ENCODE assay signal across 8 mouse cellular contexts in the genomic region with DNA sequence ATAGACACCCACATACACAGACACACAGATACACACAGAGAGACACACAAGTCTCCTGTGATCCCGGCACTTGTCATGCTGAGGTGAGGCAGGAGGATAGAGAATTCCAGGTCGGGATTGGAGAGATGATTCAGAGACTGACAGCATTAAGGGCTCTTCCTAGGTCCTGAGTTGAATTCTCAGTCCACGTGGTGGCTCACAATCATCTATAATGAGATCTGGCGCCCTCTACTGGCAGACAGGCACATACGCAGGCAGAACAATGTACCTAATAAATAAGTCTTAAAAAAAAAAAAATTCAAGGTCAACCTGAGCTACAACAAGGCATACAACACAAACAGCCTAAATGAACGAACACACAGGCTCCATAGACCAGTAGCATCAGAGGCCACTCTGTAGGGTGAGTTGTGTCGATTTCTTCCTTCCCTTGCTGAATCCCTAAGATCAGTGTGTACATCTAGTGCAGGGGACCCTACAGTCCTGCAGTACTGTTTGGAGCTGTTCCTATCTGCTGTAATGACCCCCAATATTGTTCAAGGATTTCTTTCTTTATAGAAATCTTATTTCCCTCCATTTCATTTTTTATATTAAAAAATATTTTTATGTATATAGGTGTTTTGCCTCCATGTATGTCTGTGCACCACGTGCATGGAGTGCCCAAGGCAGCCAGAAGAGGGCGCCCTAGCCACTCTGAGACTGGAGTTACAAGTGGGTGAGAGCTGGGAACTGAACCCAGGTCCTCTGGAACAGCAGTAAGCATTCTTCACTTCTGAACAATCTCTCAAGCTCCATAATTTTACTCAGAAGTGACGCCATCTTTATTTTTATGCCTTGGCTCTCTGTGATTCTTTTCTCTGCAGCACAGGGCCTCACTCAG. TPM values are rescaled to one million over a fixed set of nuclear protein-coding genes. Genes with fewer than 3 reads are reported as not detected.
DNase-seq lines count a peak whose midpoint lies in the region; ATAC-seq and TF ChIP-seq lines count a peak whose summit lies in the region.

No protein-coding gene starts in this region.

- WGBS in embryonic facial prominence, embryonic 14.5 days = 32% methylated on average over 10 of the region's 10 CpGs

- no peaks in the 10 kb centered on the region for H3K36me3 ChIP-seq in C2C12 (ENCODE audit: control insufficient read depth, insufficient read depth)
- no peaks in the 10 kb centered on the region for H3K36me3 ChIP-seq in embryonic facial prominence, embryonic 14.5 days (ENCODE audit: control insufficient read depth, insufficient read depth, low read length)

- H3K27me3 ChIP-seq in C2C12 (ENCODE audit: control insufficient read depth, insufficient read depth, insufficient read length) = peaks cover 7% of the 10 kb centered on the region
- H3K27me3 ChIP-seq in embryonic facial prominence, embryonic 14.5 days (replicated peaks; ENCODE audit: control insufficient read depth, insufficient read depth, low read length) = no peaks in the 10 kb centered on the region

- no peak overlapping the region for H3K4me2 ChIP-seq in embryonic facial prominence, embryonic 14.5 days (ENCODE audit: low read depth, low read length)

- H3K79me2 ChIP-seq in C2C12 (ENCODE audit: control insufficient read depth, insufficient read depth) = no peaks in the 10 kb centered on the region

- H3K9me3 ChIP-seq in embryonic facial prominence, embryonic 14.5 days (ENCODE audit: control insufficient read depth, low read length) = no peaks in the 10 kb centered on the region; the same call in 1 of the 2 replicates

- no peak overlapping the region for H3K27ac ChIP-seq in embryonic facial prominence, embryonic 14.5 days (replicated peaks; ENCODE audit: low read depth, low read length)

- no peaks in the 10 kb centered on the region for H3K4me1 ChIP-seq in embryonic facial prominence, embryonic 14.5 days (ENCODE audit: control insufficient read depth, insufficient read depth, low read length)

- H3K4me3 ChIP-seq in C2C12 (ENCODE audit: insufficient read depth, poor library complexity, severe bottlenecking) = no peak overlapping the region
- no peak overlapping the region for H3K4me3 ChIP-seq in embryonic facial prominence, embryonic 14.5 days (ENCODE audit: low read depth, low read length)

- no peak for ATAC-seq in embryonic facial prominence, embryonic 14.5 days (ENCODE audit: low read depth)
- ATAC-seq in megakaryocyte-erythroid progenitor cell, adult 5-6 weeks (replicated peaks; ENCODE audit: low FRiP score, low TSS enrichment, poor library complexity, severe bottlenecking) = peak; percentile 73

- intact Hi-C loops in heart, postnatal 25 days (cut with DNase I) = no loop called here

- no peak overlapping the region for H3ac ChIP-seq in C2C12 (ENCODE audit: control insufficient read depth, insufficient read length, low read depth)

- peak; percentile 51 for DNase-seq in heart, adult 8-10 months (ENCODE audit: low spot score)
- DNase-seq in heart, postnatal 25 days (ENCODE audit: low spot score) = no peak
- peak; percentile 61 to 69 for DNase-seq in adrenal gland, postnatal 36 days
- peak; percentile 83 for DNase-seq in embryonic facial prominence, embryonic 14.5 days (ENCODE audit: low spot score)
- DNase-seq in kidney, adult 9 months = peak; percentile 69
- peak; percentile 41 to 59 for DNase-seq in spleen, postnatal 36 days (ENCODE audit: low spot score in 2 of 2)

- no peaks in the 10 kb centered on the region for H3K79me3 ChIP-seq in C2C12 (ENCODE audit: low read depth)

- H3K9ac ChIP-seq in embryonic facial prominence, embryonic 14.5 days (ENCODE audit: low read depth, low read length) = no peak overlapping the region

- TF ChIP-seq CTCF in C2C12 (IDR thresholded peaks at IDR 0.05; ENCODE audit: control insufficient read depth, insufficient read depth, insufficient read length) = no peak

TF ChIP-seq in C2C12, 6 proteins besides CTCF, POLR2A, EP300 and RAD21:
- TF ChIP-seq USF1 (IDR thresholded peaks at IDR 0.05; ENCODE audit: low read depth) = peak; percentile 92
- no peak for TF ChIP-seq MAX (IDR thresholded peaks at IDR 0.05)

RNA-seq across cellular contexts. Expression of a gene that starts 8.1 kb away (rescaled TPM):
- total RNA-seq in heart, adult 8-10 months (2022) = 100 to 1,000 TPM; 111 to 163 (median 123) TPM
- total RNA-seq in heart, postnatal 25 days (2021) = 10 to 100 TPM; 59.9 to 88.2 TPM
- polyA plus RNA-seq in C2C12 (2012; fragmentation: generic; extraction: Trizol) = 19.0 TPM
- total RNA-seq in adrenal gland, postnatal 36 days (2021) = 100 to 1,000 TPM; 459 to 574 TPM
- 20.8 and 30.8 TPM in 2 replicates for polyA plus RNA-seq in embryonic facial prominence, embryonic 14.5 days (2014; fragmentation: Nextera tagmentation; extraction: Ambion mirVana)
- 870 and 1,054 TPM in 2 replicates for total RNA-seq in megakaryocyte-erythroid progenitor cell, adult 5-6 weeks (2014; fragmentation: Nextera tagmentation)
- 664 and 816 TPM in 2 replicates for total RNA-seq in megakaryocyte-erythroid progenitor cell, adult 5-6 weeks (2017)

RNA-seq across cellular contexts. Expression of a gene that starts 32.5 kb away (rescaled TPM):
- total RNA-seq in heart, adult 8-10 months (2022) = 10 to 100 TPM; 11.9 to 18.1 (median 14.1) TPM
- total RNA-seq in heart, postnatal 25 days (2021) = 10 to 100 TPM; 12.6 to 13.2 TPM
- 26.8 TPM for polyA plus RNA-seq in C2C12 (2012; fragmentation: generic; extraction: Trizol)
- total RNA-seq in adrenal gland, postnatal 36 days (2021) = 10 to 100 TPM; 43.8 to 48.3 TPM
- 6.0 and 7.2 TPM in 2 replicates for polyA plus RNA-seq in embryonic facial prominence, embryonic 14.5 days (2014; fragmentation: Nextera tagmentation; extraction: Ambion mirVana)
- total RNA-seq in megakaryocyte-erythroid progenitor cell, adult 5-6 weeks (2014; fragmentation: Nextera tagmentation) = 12.8 and 24.7 TPM in 2 replicates
- total RNA-seq in megakaryocyte-erythroid progenitor cell, adult 5-6 weeks (2017) = 13.5 and 15.4 TPM in 2 replicates

RNA-seq across cellular contexts. Expression of a gene that starts 35.8 kb away (rescaled TPM):
- 100 to 1,000 TPM; 134 to 149 (median 137) TPM for total RNA-seq in heart, adult 8-10 months (2022)
- total RNA-seq in heart, postnatal 25 days (2021) = 100 to 1,000 TPM in 1 of 2 experiments, 10 to 100 TPM in 1; 98.1 to 100 TPM
- 17.6 TPM for polyA plus RNA-seq in C2C12 (2012; fragmentation: generic; extraction: Trizol)
- total RNA-seq in adrenal gland, postnatal 36 days (2021) = 100 to 1,000 TPM; 243 to 247 TPM
- 41.3 and 46.1 TPM in 2 replicates for polyA plus RNA-seq in embryonic facial prominence, embryonic 14.5 days (2014; fragmentation: Nextera tagmentation; extraction: Ambion mirVana)
- total RNA-seq in megakaryocyte-erythroid progenitor cell, adult 5-6 weeks (2014; fragmentation: Nextera tagmentation) = 118 and 144 TPM in 2 replicates
- 41.6 and 46.8 TPM in 2 replicates for total RNA-seq in megakaryocyte-erythroid progenitor cell, adult 5-6 weeks (2017)

RNA-seq across cellular contexts. Expression of a gene that starts 36.2 kb away (rescaled TPM):
- total RNA-seq in heart, adult 8-10 months (2022) = 100 to 1,000 TPM; 373 to 430 (median 408) TPM
- 100 to 1,000 TPM; 408 to 435 TPM for total RNA-seq in heart, postnatal 25 days (2021)
- 517 TPM for polyA plus RNA-seq in C2C12 (2012; fragmentation: generic; extraction: Trizol)
- 100 to 1,000 TPM; 791 to 792 TPM for total RNA-seq in adrenal gland, postnatal 36 days (2021)
- polyA plus RNA-seq in embryonic facial prominence, embryonic 14.5 days (2014; fragmentation: Nextera tagmentation; extraction: Ambion mirVana) = 2,078 and 2,095 TPM in 2 replicates
- 6,055 and 6,432 TPM in 2 replicates for total RNA-seq in megakaryocyte-erythroid progenitor cell, adult 5-6 weeks (2014; fragmentation: Nextera tagmentation)
- total RNA-seq in megakaryocyte-erythroid progenitor cell, adult 5-6 weeks (2017) = 1,728 and 1,730 TPM in 2 replicates

RNA-seq across cellular contexts. Expression of a gene that starts 36.4 kb away (rescaled TPM):
- 10 to 100 TPM; 35.6 to 45.0 (median 41.6) TPM for total RNA-seq in heart, adult 8-10 months (2022)
- total RNA-seq in heart, postnatal 25 days (2021) = 10 to 100 TPM; 39.2 to 39.4 TPM
- 24.4 TPM for polyA plus RNA-seq in C2C12 (2012; fragmentation: generic; extraction: Trizol)
- 10 to 100 TPM; 53.4 to 59.9 TPM for total RNA-seq in adrenal gland, postnatal 36 days (2021)
- 38.6 and 41.6 TPM in 2 replicates for polyA plus RNA-seq in embryonic facial prominence, embryonic 14.5 days (2014; fragmentation: Nextera tagmentation; extraction: Ambion mirVana)
- 41.4 and 51.4 TPM in 2 replicates for total RNA-seq in megakaryocyte-erythroid progenitor cell, adult 5-6 weeks (2014; fragmentation: Nextera tagmentation)
- total RNA-seq in megakaryocyte-erythroid progenitor cell, adult 5-6 weeks (2017) = 17.4 and 26.2 TPM in 2 replicates
